Mouse (Mus musculus): Measurements from ENCODE around the gene Enox1. TPM values are rescaled to one million over a fixed set of nuclear protein-coding genes. Genes with fewer than 3 reads are reported as not detected.

Enox1 gene
- polyA plus RNA-seq, 1 experiment from 2014 or later, result 9.7 TPM

DNA sequence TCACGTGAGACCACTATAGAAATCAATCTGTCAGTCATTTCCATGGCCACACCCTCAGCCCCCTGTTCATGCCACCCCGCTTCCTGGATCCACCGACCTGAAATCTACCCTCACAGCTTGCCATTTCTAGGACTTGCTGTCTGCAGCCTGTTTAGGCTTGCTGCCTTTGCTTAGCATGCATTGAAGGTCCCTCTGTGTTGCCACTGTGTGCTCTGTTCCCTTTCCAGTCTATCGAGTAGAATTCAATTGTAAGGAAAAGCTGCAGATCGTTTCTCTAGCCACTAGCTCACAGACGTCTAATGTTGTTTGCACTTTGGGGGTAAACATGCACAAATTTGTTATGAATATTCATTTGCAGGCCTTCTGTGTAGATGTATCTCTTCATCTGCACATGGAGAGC, 485.8 kb downstream of the Enox1 start:
- H3K27me3 ChIP-seq (ENCODE audit: low read depth, poor library complexity, severe bottlenecking), result peaks cover 3% of the 10 kb centered on the region; the same call in 1 of the 2 replicates
- H3K9me3 ChIP-seq (replicated peaks), result no peaks in the 10 kb centered on the region
- no peak for DNase-seq (ENCODE audit: low spot score)
- WGBS, result 83% methylated on average over 6 of the region's 6 CpGs
- no peak overlapping the region for H3K27ac ChIP-seq (replicated peaks)
- H3K4me1 ChIP-seq, result peaks cover 12% of the 10 kb centered on the region
- H3K36me3 ChIP-seq, result no peaks in the 10 kb centered on the region
- no peak overlapping the region for H3K4me3 ChIP-seq

DNA sequence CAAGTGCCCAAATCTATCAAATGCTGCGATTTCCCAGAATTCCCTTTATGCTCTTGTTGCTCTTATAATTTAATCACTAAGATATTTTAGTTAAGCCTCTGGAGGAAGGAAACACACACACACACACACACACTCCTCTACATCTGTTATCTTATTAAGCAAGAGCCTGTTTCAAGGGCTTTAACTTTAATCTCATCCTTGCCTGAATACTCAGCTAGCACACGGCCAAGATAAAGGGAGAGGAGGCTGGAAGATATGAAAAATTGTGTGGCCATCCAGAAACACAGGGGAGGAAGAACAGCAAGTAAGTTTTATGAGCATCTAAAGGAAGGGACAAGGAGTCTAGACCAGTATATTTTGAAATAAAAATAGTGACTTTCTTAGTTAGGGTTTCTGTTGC, 489.6 kb downstream of the Enox1 start:
- no peaks in the 10 kb centered on the region for H3K36me3 ChIP-seq
- H3K27me3 ChIP-seq (ENCODE audit: low read depth, poor library complexity, severe bottlenecking), result no peaks in the 10 kb centered on the region
- no peaks in the 10 kb centered on the region for H3K9me3 ChIP-seq (replicated peaks)
- no peak overlapping the region for H3K27ac ChIP-seq (replicated peaks)
- H3K4me3 ChIP-seq, result no peak overlapping the region
- no peak for DNase-seq (ENCODE audit: low spot score)
- H3K4me1 ChIP-seq, result peaks cover 6% of the 10 kb centered on the region; the same call in 1 of the 2 replicates
- WGBS, result 84% methylated on average over 2 of the region's 2 CpGs

DNA sequence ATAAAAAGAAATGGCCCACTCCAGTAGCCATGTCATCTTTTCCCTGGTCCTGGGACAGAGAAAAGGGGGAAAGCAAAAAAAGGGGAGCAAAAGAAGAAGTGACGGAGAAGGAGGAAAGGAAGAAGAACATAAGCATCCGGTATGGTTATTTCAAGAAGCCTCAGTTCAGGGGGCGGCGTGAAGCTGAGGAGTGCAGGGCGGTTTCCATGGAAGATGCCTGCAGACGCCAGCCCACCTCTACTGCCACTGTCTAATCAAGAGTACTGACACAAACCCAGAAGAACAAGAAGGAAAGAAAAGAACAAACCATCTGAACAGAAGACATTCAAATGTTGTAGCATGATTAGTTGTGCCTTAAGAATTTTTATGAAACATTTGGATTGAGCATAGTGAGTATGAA, 490.5 kb downstream of the Enox1 start:
- Histone ChIP-seq H3K9me3 (replicated peaks) (no peaks in the 10 kb centered on the region), H3K27ac (replicated peaks) (no peak overlapping the region), H3K36me3 (no peaks in the 10 kb centered on the region), H3K4me1 (peaks cover 6% of the 10 kb centered on the region; the same call in 1 of the 2 replicates), H3K27me3 (ENCODE audit: low read depth, poor library complexity, severe bottlenecking) (no peaks in the 10 kb centered on the region), H3K4me3 (no peak overlapping the region)
- 96% methylated on average over 6 of the region's 6 CpGs for WGBS
- DNase-seq (ENCODE audit: low spot score), result no peak

DNA sequence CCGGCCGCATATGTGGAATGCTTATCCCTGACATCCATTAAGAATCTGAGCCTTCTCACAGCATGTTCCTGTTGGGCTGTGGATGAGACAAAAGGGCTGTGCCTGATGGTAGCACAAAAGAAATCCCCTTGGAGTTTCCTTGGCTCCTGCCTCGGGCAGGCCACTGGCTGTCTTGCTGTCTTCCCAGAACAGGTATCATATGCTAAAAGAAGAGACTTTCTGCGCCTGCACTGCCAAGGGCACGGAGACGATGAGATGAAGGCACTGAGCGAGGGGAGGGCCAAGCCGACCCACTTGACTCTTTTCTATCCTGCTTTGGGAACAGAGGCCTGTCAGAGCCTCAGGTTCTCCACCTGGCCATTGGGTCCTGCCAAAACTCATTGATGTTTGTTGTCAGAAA, 491.7 kb downstream of the Enox1 start:
- Histone ChIP-seq H3K27me3 (ENCODE audit: low read depth, poor library complexity, severe bottlenecking) (no peaks in the 10 kb centered on the region), H3K4me1 (peaks cover 12% of the 10 kb centered on the region), H3K36me3 (no peaks in the 10 kb centered on the region), H3K27ac (replicated peaks) (no peak overlapping the region), H3K4me3 (no peak overlapping the region), H3K9me3 (replicated peaks) (no peaks in the 10 kb centered on the region)
- DNase-seq (ENCODE audit: low spot score), result no peak
- WGBS, result 74% methylated on average over 8 of the region's 8 CpGs

DNA sequence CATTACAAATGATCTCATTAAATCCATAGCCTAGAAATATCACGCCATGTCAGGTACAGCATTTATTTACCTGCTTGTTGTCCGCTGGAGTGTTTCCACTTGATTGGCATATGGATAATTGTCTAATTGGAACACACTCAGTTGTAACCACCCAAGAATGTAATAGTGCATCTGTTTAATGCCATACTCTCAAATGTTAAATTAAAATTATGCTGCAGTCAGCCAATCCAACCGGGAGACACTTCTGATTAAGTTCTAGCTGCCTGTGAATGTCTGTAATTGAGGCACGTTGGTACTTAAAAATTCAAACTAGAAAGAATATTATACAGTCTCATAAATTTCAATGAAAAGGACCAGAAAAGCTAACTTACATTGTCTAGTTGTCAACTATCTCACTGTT, 502.2 kb downstream of the Enox1 start:
- WGBS, result 97% methylated on average over 4 of the region's 4 CpGs

DNA sequence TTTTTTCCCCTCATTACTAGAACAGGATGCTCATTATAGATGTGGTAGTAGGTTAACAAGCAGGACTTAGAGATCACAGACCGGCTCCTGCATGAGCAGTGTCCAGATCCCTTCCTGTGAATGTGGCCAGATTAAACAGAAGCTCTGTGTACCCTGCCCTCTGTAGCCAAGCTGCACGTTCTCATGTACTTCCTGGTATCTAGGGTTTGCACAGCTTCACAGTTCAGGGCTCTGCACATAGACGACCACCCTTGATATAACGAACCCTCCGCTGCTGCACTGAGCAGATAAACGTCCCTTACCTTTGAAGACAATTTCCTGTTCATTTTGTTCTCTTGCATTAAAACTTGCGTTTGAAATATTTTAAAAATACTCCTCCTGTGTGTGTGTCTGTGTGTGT, 505.7 kb downstream of the Enox1 start:
- Histone ChIP-seq H3K27ac (replicated peaks) (no peak overlapping the region), H3K27me3 (ENCODE audit: low read depth, poor library complexity, severe bottlenecking) (no peaks in the 10 kb centered on the region), H3K4me3 (no peak overlapping the region), H3K9me3 (replicated peaks) (no peaks in the 10 kb centered on the region), H3K4me1 (peaks cover 29% of the 10 kb centered on the region), H3K36me3 (no peaks in the 10 kb centered on the region)
- DNase-seq (ENCODE audit: low spot score), result no peak
- WGBS, result 80% methylated on average over 7 of the region's 7 CpGs

More for the DNA sequence above, 502.2 kb downstream of the Enox1 start:
- peaks cover 23% of the 10 kb centered on the region for H3K4me1 ChIP-seq
- no peak for DNase-seq (ENCODE audit: low spot score)
- peaks cover 3% of the 10 kb centered on the region; the same call in 1 of the 2 replicates for H3K9me3 ChIP-seq (replicated peaks)
- H3K36me3 ChIP-seq, result no peaks in the 10 kb centered on the region
- H3K27ac ChIP-seq (replicated peaks), result no peak overlapping the region
- H3K27me3 ChIP-seq (ENCODE audit: low read depth, poor library complexity, severe bottlenecking), result no peaks in the 10 kb centered on the region
- no peak overlapping the region for H3K4me3 ChIP-seq

DNA sequence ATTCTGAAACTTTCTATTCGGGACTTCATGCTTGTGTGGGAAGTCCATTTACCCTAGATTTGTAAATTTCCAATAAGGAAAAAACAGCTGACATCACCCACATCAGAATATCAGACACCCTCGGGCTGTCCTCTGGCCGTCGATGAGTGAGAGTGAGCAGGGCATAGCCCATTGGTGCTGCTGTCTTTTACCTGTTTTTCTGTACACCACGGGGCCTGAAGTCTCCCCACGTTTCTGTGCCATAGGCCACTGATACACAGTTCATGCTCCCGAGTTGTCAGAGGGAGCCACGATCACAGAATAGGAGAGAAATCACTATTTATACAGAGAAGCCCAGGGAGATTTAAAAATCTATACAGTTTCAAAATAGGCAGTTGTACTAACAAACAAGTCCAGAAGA, 506.4 kb downstream of the Enox1 start:
- Histone ChIP-seq H3K4me1 (peaks cover 29% of the 10 kb centered on the region), H3K27ac (replicated peaks) (no peak overlapping the region; the same call in 1 of the 2 replicates), H3K4me3 (no peak overlapping the region), H3K9me3 (replicated peaks) (no peaks in the 10 kb centered on the region), H3K27me3 (ENCODE audit: low read depth, poor library complexity, severe bottlenecking) (no peaks in the 10 kb centered on the region), H3K36me3 (no peaks in the 10 kb centered on the region)
- 86% methylated on average over 8 of the region's 8 CpGs for WGBS
- no peak for DNase-seq (ENCODE audit: low spot score)

DNA sequence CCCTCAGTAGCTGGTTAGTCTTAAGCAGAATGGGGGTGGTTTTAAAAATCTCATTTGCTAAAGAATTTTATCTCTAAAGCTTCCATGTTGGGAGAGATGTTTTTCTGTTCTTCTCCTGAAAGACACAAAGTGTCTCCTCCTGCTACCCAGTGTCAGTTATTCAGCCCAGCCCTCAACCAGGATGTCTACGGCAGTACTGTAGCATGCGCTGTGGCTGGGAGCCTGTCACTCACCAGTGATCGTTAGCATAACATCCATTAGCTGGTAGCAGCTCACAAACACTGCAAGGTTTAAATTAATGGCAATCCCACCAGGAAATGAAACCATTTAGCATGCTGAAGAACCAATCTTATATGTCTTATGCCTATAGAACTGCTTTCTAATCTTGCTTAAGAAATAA, 511.5 kb downstream of the Enox1 start:
- peaks cover 28% of the 10 kb centered on the region for H3K4me1 ChIP-seq
- no peaks in the 10 kb centered on the region for H3K9me3 ChIP-seq (replicated peaks)
- whole genome bisulfite sequencing, result 85% methylated on average over 3 of the region's 3 CpGs
- no peaks in the 10 kb centered on the region for H3K27me3 ChIP-seq (ENCODE audit: low read depth, poor library complexity, severe bottlenecking)
- no peaks in the 10 kb centered on the region for H3K36me3 ChIP-seq
- no peak overlapping the region for H3K4me3 ChIP-seq
- DNase-seq (ENCODE audit: low spot score), result no peak
- no peak overlapping the region for H3K27ac ChIP-seq (replicated peaks)

DNA sequence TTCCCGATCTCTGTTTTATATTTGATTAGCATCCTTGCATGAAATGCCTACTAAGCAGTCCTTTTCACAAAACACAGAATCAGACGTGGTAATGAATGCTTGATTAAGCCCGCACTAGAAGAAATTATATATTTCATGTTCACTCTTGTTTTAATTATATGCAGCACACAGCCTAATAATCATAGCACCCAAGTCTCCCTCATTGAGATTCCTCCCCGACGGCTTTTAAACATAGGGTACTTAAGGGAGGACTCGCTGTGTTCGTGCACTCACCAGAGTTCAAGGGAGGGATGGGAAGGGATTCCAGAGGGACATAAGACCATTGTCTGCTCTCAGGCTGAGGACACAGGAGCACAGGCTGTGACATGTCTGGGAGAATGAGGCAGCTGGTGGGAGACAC, 512.9 kb downstream of the Enox1 start:
- Histone ChIP-seq H3K27me3 (ENCODE audit: low read depth, poor library complexity, severe bottlenecking) (no peaks in the 10 kb centered on the region), H3K36me3 (no peaks in the 10 kb centered on the region), H3K27ac (replicated peaks) (no peak overlapping the region), H3K9me3 (replicated peaks) (no peaks in the 10 kb centered on the region), H3K4me3 (no peak overlapping the region), H3K4me1 (peaks cover 29% of the 10 kb centered on the region)
- WGBS, result 84% methylated on average over 7 of the region's 7 CpGs
- DNase-seq (ENCODE audit: low spot score), result no peak

DNA sequence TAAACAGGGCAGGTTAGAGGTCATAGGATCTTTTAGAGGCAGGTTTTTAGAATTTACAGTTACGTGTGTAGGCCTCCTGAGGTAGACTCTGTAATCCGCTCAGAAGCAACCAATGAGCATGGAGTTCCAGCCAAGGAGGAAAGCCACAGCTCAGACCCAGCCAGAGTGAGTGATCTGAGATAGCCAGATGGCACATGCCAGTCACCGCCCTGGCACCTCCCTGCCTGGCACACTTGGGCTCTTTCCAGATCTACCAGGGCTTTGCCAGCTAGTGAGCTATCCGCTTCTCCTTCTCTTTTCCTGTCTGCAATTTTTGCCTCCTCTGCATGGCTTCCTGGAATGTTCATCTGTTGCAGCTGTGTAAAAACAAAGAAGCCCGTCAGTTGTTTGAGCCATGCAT, 514.4 kb downstream of the Enox1 start:
- Histone ChIP-seq H3K36me3 (no peaks in the 10 kb centered on the region), H3K4me3 (no peak overlapping the region), H3K27ac (replicated peaks) (no peak overlapping the region), H3K4me1 (peaks cover 23% of the 10 kb centered on the region), H3K9me3 (replicated peaks) (no peaks in the 10 kb centered on the region), H3K27me3 (ENCODE audit: low read depth, poor library complexity, severe bottlenecking) (no peaks in the 10 kb centered on the region)
- DNase-seq (ENCODE audit: low spot score), result no peak
- 93% methylated on average over 5 of the region's 5 CpGs for WGBS

DNA sequence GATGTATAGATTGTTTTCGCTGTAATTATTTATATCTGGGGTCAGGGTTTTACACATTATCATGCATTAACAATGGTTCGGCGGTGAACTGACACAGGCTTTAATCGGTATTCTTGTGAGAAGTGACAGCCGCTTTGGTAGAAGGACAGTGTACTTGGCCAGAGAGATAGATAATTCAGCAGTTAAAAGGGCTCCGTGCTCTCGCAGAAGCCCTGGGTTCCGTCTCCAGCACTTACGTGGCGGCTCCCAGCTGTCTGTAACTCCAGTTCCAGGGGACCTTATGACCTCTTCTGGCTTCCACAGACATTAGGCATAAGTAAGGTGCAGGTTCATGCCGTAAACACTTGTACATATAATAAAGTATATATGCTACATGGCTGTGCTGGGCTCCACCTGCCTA, 515.4 kb downstream of the Enox1 start:
- no peak overlapping the region for H3K27ac ChIP-seq (replicated peaks)
- H3K27me3 ChIP-seq (ENCODE audit: low read depth, poor library complexity, severe bottlenecking), result no peaks in the 10 kb centered on the region
- no peak overlapping the region for H3K4me3 ChIP-seq
- peaks cover 23% of the 10 kb centered on the region for H3K4me1 ChIP-seq
- H3K9me3 ChIP-seq (replicated peaks), result no peaks in the 10 kb centered on the region
- WGBS, result 94% methylated on average over 11 of the region's 11 CpGs
- DNase-seq (ENCODE audit: low spot score), result no peak
- no peaks in the 10 kb centered on the region for H3K36me3 ChIP-seq

DNA sequence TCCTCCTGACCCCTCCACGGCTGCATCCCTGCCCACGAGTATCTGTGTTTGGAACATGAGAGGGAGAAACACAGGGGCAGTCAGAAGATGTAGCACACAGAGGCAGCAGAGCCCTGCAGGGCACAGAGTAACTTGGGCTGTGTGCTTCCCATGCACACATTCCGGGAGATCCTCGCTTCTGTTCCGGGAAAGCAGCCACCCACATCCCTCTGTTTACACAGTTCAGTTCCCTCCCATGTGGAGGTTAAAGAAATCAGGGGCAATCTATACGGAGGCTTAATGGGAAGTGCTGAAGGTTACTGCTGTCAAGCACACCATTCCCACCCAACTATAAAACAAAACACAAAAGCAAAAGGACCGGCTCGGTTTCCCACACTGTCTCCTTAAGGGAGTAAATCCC, 516.6 kb downstream of the Enox1 start:
- Histone ChIP-seq H3K27me3 (ENCODE audit: low read depth, poor library complexity, severe bottlenecking) (no peaks in the 10 kb centered on the region), H3K27ac (replicated peaks) (peak overlapping the region; percentile 49), H3K9me3 (replicated peaks) (no peaks in the 10 kb centered on the region), H3K36me3 (no peaks in the 10 kb centered on the region), H3K4me3 (no peak overlapping the region), H3K4me1 (peaks cover 23% of the 10 kb centered on the region)
- WGBS, result 49% methylated on average over 8 of the region's 8 CpGs
- DNase-seq (ENCODE audit: low spot score), result no peak

DNA sequence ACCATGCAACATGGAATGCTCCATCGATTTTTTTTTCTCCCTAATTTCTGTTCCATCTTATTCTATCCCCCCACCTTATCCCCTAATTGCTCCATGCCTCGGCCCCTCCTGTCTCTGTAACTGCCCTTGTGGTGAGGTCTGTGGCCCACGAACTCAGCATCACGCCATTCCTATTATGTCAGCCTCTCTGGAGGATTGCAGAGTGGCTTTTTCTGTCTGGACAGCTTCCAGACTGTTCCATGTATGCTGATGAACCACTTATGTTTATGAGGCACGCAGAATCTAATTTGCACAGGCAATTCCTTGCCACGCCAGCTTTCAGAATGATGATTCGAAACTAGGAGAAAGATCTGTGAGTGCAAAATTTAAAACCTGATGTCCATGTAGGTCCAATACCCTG, 521.4 kb downstream of the Enox1 start:
- peaks cover 10% of the 10 kb centered on the region for H3K4me1 ChIP-seq
- no peak overlapping the region for H3K4me3 ChIP-seq
- H3K27ac ChIP-seq (replicated peaks), result no peak overlapping the region
- no peaks in the 10 kb centered on the region for H3K36me3 ChIP-seq
- H3K9me3 ChIP-seq (replicated peaks), result no peaks in the 10 kb centered on the region
- H3K27me3 ChIP-seq (ENCODE audit: low read depth, poor library complexity, severe bottlenecking), result no peaks in the 10 kb centered on the region
- DNase-seq (ENCODE audit: low spot score), result no peak
- WGBS, result 90% methylated on average over 7 of the region's 7 CpGs

DNA sequence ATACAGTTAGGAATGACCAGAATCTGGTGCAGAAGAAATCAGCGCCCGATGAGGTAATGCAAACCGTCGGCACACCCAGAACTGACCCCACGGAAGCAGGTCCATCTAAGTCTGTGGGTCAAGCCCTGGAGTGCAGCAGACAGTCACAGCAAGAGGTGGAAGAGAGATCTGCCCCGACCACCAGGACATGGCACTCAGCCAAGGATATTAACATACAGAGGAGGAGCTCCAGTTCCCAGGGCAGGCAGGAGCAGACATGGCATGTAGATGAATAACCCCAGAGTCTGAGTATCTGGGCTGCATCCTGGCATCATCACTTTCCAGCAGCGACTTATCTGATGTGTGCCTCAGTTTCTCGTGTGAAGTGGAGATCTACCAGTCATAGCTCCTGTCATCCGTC, 523.3 kb downstream of the Enox1 start:
- 92% methylated on average over 9 of the region's 9 CpGs for WGBS
- no peak overlapping the region for H3K4me3 ChIP-seq
- peak; percentile 7 for DNase-seq (ENCODE audit: low spot score)
- no peaks in the 10 kb centered on the region for H3K4me1 ChIP-seq
- H3K27ac ChIP-seq (replicated peaks), result no peak overlapping the region
- H3K27me3 ChIP-seq (ENCODE audit: low read depth, poor library complexity, severe bottlenecking), result no peaks in the 10 kb centered on the region
- no peaks in the 10 kb centered on the region for H3K9me3 ChIP-seq (replicated peaks)
- H3K36me3 ChIP-seq, result no peaks in the 10 kb centered on the region

Measured in midbrain, embryonic 10.5 days (tissue).